Mouse (Mus musculus) embryonic facial prominence, embryonic 14.5 days (tissue): Measurements from ENCODE around the gene Inpp5e. TPM values are rescaled to one million over a fixed set of nuclear protein-coding genes. Genes with fewer than 3 reads are reported as not detected.

Experiments used
- ATAC-seq: fragments of 200-750 bp; cut with Nextera tagmentation; 2 replicates; pipeline ENCODE4 v1.8.0; 2017; ENCODE audit warnings: low read depth, moderate number of reproducible peaks, moderate TSS enrichment
- DNase-seq: peaks from one replicate; pipeline ENCODE4 v3.0.0-alpha.2; 2015; ENCODE audit warnings: low spot score
- H3K27ac ChIP-seq: fragments of 300-500 bp; sonication (generic); replicated peaks from 2 replicates; pipeline ENCODE4 v1.5.1; 2014; ENCODE audit warnings: low read depth, mild to moderate bottlenecking, low read length, moderate library complexity
- H3K27me3 ChIP-seq: fragments of 300-500 bp; sonication (generic); replicated peaks from 2 replicates; pipeline ENCODE4 v1.6.1; 2014; ENCODE audit warnings: low read length; ENCODE audit not compliant: control insufficient read depth, insufficient read depth
- H3K36me3 ChIP-seq: fragments of 300-500 bp; sonication (generic); 2 replicates; pipeline ENCODE4 v1.6.1; 2014; ENCODE audit warnings: low read length, mixed read lengths; ENCODE audit not compliant: control insufficient read depth, insufficient read depth
- H3K4me1 ChIP-seq: fragments of 300-500 bp; sonication (generic); 2 replicates; pipeline ENCODE4 v1.6.1; 2014; ENCODE audit warnings: antibody characterized with exemption, low read length; ENCODE audit not compliant: control insufficient read depth, insufficient read depth
- H3K4me2 ChIP-seq: fragments of 300-500 bp; sonication (generic); 2 replicates; pipeline ENCODE4 v1.6.1; 2014; ENCODE audit warnings: low read depth, mild to moderate bottlenecking, low read length, moderate library complexity, mixed read lengths
- H3K4me3 ChIP-seq: fragments of 300-500 bp; sonication (generic); 2 replicates; pipeline ENCODE4 v1.5.1; 2014; ENCODE audit warnings: low read depth, mild to moderate bottlenecking, low read length
- H3K9ac ChIP-seq: fragments of 300-500 bp; sonication (generic); 2 replicates; pipeline ENCODE4 v1.6.1; 2014; ENCODE audit warnings: low read depth, mild to moderate bottlenecking, low read length, moderate library complexity, mixed read lengths
- H3K9me3 ChIP-seq: fragments of 300-500 bp; sonication (generic); 2 replicates; pipeline ENCODE4 v1.6.1; 2016; ENCODE audit warnings: low read length; ENCODE audit not compliant: control insufficient read depth
- WGBS: fragments of 180-500 bp; shearing (Covaris S2); extraction: QIAGEN DNeasy Blood & Tissue Kit; methylation state at CpG from one replicate; pipeline ENCODE4 v1.1.7; 2014; 5-methylcytosine and 5-hydroxymethylcytosine counted together
- polyA plus RNA-seq: library from polyadenylated mRNA; unstranded; fragments of >200 nt; fragmentation: Nextera tagmentation; extraction: Ambion mirVana; gene quantifications from 2 replicates; pipeline ENCODE4 v1.2.1, GENCODE M21; 2014

The Inpp5e gene
- polyA plus RNA-seq, 1 experiment from 2014 or later = 17.8 TPM

- H3K9ac ChIP-seq = no peak overlapping the region
- no peak overlapping the region for H3K27ac ChIP-seq
- no peaks in the 10 kb centered on the region for H3K27me3 ChIP-seq
- H3K4me3 ChIP-seq = no peak overlapping the region
- H3K4me1 ChIP-seq = peaks cover 25% of the 10 kb centered on the region
- WGBS = 75% methylated on average over 8 of the region's 8 CpGs
- H3K4me2 ChIP-seq = no peak overlapping the region
- ATAC-seq (no peak), DNase-seq (no peak)
- peaks cover 55% of the 10 kb centered on the region for H3K36me3 ChIP-seq
- H3K9me3 ChIP-seq = no peaks in the 10 kb centered on the region
These were observed 5.7 kb downstream of the Inpp5e start for GRCm38 (mm10) chr2:26403306-26403705.

GRCm38 (mm10) chr2:26402265-26402664 lies 6.7 kb downstream of the Inpp5e start:
- no peak overlapping the region for H3K4me3 ChIP-seq
- no peaks in the 10 kb centered on the region for H3K9me3 ChIP-seq
- H3K9ac ChIP-seq = no peak overlapping the region
- DNase-seq (no peak), ATAC-seq (no peak)
- peaks cover 64% of the 10 kb centered on the region for H3K36me3 ChIP-seq
- H3K27me3 ChIP-seq = no peaks in the 10 kb centered on the region
- H3K4me2 ChIP-seq = no peak overlapping the region
- H3K4me1 ChIP-seq = peaks cover 15% of the 10 kb centered on the region
- H3K27ac ChIP-seq = no peak overlapping the region
- 93% methylated on average over 1 of the region's 1 CpGs for WGBS

GRCm38 (mm10) chr2:26401023-26401422 lies 8.0 kb downstream of the Inpp5e start:
- ATAC-seq = no peak
- Histone ChIP-seq H3K4me3 (no peak overlapping the region), H3K36me3 (peaks cover 70% of the 10 kb centered on the region)

GRCm38 (mm10) chr2:26400296-26400695 lies 8.7 kb downstream of the Inpp5e start:
- Histone ChIP-seq H3K9ac (no peak overlapping the region), H3K9me3 (no peaks in the 10 kb centered on the region), H3K27me3 (no peaks in the 10 kb centered on the region), H3K36me3 (peaks cover 77% of the 10 kb centered on the region), H3K4me2 (no peak overlapping the region), H3K27ac (no peak overlapping the region), H3K4me1 (no peaks in the 10 kb centered on the region), H3K4me3 (no peak overlapping the region)
- ATAC-seq (no peak), DNase-seq (no peak)
- 90% methylated on average over 5 of the region's 5 CpGs for WGBS

More at GRCm38 (mm10) chr2:26401023-26401422, 8.0 kb downstream of the Inpp5e start:
- Histone ChIP-seq H3K27ac (no peak overlapping the region), H3K4me1 (peaks cover 2% of the 10 kb centered on the region; the same call in 1 of the 2 replicates), H3K9ac (no peak overlapping the region), H3K4me2 (no peak overlapping the region), H3K9me3 (no peaks in the 10 kb centered on the region), H3K27me3 (no peaks in the 10 kb centered on the region)
- DNase-seq = no peak
- WGBS = 97% methylated on average over 4 of the region's 4 CpGs

- WGBS = 78% methylated on average over 5 of the region's 5 CpGs
These were observed 9.4 kb downstream of the Inpp5e start for GRCm38 (mm10) chr2:26399647-26400046.

GRCm38 (mm10) chr2:26398978-26399377 lies 10.0 kb downstream of the Inpp5e start:
- Histone ChIP-seq H3K27me3 (no peaks in the 10 kb centered on the region), H3K4me1 (no peaks in the 10 kb centered on the region), H3K4me3 (no peak overlapping the region), H3K27ac (no peak overlapping the region), H3K36me3 (peaks cover 90% of the 10 kb centered on the region), H3K9me3 (no peaks in the 10 kb centered on the region), H3K4me2 (no peak overlapping the region), H3K9ac (no peak overlapping the region)
- ATAC-seq (no peak), DNase-seq (no peak)
- WGBS = 93% methylated on average over 8 of the region's 8 CpGs

More at GRCm38 (mm10) chr2:26399647-26400046, 9.4 kb downstream of the Inpp5e start:
- H3K4me2 ChIP-seq = no peak overlapping the region
- H3K36me3 ChIP-seq = peaks cover 83% of the 10 kb centered on the region
- no peak overlapping the region for H3K4me3 ChIP-seq
- H3K27me3 ChIP-seq = no peaks in the 10 kb centered on the region
- no peaks in the 10 kb centered on the region for H3K9me3 ChIP-seq
- ATAC-seq = no peak
- no peak overlapping the region for H3K9ac ChIP-seq
- no peak for DNase-seq
- H3K4me1 ChIP-seq = no peaks in the 10 kb centered on the region
- no peak overlapping the region for H3K27ac ChIP-seq

- ATAC-seq = no peak
- WGBS = 95% methylated on average over 6 of the region's 6 CpGs
- Histone ChIP-seq H3K27me3 (no peaks in the 10 kb centered on the region), H3K4me3 (no peak overlapping the region), H3K4me2 (no peak overlapping the region), H3K27ac (no peak overlapping the region), H3K9ac (no peak overlapping the region), H3K9me3 (no peaks in the 10 kb centered on the region), H3K4me1 (peaks cover 4% of the 10 kb centered on the region; the same call in 1 of the 2 replicates), H3K36me3 (peaks cover 76% of the 10 kb centered on the region)
- DNase-seq = no peak
These were observed 17.4 kb downstream of the Inpp5e start for GRCm38 (mm10) chr2:26391617-26392016.

- no peaks in the 10 kb centered on the region for H3K27me3 ChIP-seq
- no peak overlapping the region for H3K27ac ChIP-seq
- no peak overlapping the region for H3K4me2 ChIP-seq
- peaks cover 4% of the 10 kb centered on the region; the same call in 1 of the 2 replicates for H3K4me1 ChIP-seq
- H3K36me3 ChIP-seq = peaks cover 76% of the 10 kb centered on the region
- H3K9ac ChIP-seq = no peak overlapping the region
- ATAC-seq (no peak), DNase-seq (no peak)
- no peak overlapping the region for H3K4me3 ChIP-seq
- 82% methylated on average over 3 of the region's 3 CpGs for WGBS
- no peaks in the 10 kb centered on the region for H3K9me3 ChIP-seq
These were observed 18.0 kb downstream of the Inpp5e start for GRCm38 (mm10) chr2:26390954-26391353.

- peak within 1 kb of the TSS; percentile 93 for H3K4me2 ChIP-seq
- H3K9ac ChIP-seq = peak within 1 kb of the TSS; percentile 94
- H3K4me1 ChIP-seq = peaks cover 4% of the 10 kb centered on the region; the same call in 1 of the 2 replicates
- peak; percentile 95 for ATAC-seq
- H3K9me3 ChIP-seq = no peaks in the 10 kb centered on the region
- peak; percentile 88 for DNase-seq
- WGBS = 2% methylated on average over 33 of the region's 60 CpGs
- peak within 1 kb of the TSS; percentile 63 for H3K27ac ChIP-seq
- H3K27me3 ChIP-seq = no peaks in the 10 kb centered on the region
- H3K36me3 ChIP-seq = peaks cover 76% of the 10 kb centered on the region
- peak within 1 kb of the TSS; percentile 95 for H3K4me3 ChIP-seq
These were observed 19.8 kb downstream of the Inpp5e start, which contains the start of the genes Entr1 and Pmpca for GRCm38 (mm10) chr2:26389154-26389690. Gene Entr1, minus strand, starts transcription at chr2:26389316. Gene Pmpca, plus strand, starts transcription at chr2:26389339.
